Mouse (Mus musculus): ENCODE results near the gene Shisa4.

DNA sequence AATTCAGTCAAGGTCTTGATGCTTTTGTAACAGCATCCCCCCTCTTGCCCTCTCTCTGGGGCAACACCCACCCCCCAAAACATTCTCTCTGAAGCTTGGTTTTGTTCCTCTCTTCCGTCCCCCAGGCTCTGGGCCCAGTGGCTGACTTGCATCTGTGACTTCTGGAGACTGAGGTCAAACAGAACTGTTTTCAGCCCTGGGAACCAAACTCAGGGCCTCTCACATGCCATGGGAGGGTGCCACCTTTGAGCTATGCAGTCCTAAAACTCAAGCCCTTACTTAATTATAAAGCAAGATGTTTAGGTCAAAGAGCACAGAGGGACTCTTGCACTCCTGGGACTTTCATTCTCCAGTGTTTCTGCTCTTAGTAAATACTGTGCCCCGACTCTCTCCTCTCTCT, 49.1 kb downstream of the Shisa4 start:
- TF ChIP-seq CTCF (IDR thresholded peaks at IDR 0.05; ENCODE audit: borderline replicate concordance, control insufficient read depth, extremely low read depth, insufficient read depth, low read length, poor library complexity): no peak
- no peak for TF ChIP-seq POLR2A (IDR thresholded peaks at IDR 0.05; ENCODE audit: control insufficient read depth, extremely low read depth, insufficient read depth, low read length, poor library complexity)
